Mouse (Mus musculus): ENCODE results near the gene Cryz. TPM values are rescaled to one million over a fixed set of nuclear protein-coding genes. Genes with fewer than 3 reads are reported as not detected.

The Cryz gene
- polyA plus RNA-seq, 1 experiment from 2014 or later: 17.4 TPM

DNA sequence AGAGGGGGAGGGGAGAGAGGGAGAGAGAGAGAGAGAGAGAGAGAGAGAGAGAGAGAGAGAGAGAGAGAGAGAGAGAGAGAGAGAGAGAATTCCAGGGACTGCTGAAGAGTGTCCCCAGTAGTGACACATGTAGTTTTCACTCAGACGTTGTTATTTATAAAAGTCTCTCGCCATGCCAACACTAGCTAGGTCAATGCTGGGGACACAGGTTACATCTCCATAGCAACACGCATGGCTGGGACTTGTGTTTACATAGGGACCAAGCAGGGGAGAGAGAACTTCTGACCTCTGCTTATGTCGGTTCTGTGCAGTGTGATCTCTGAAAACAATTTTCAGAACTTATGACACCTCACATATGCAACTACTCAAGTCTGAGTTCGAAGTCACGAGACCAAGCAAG is 57.8 kb downstream of the Cryz start:
- Histone ChIP-seq H3K36me3 (no peaks in the 10 kb centered on the region), H3K4me2 (replicated peaks) (no peak overlapping the region), H3K9ac (replicated peaks) (no peak overlapping the region), H3K4me1 (peaks cover 7% of the 10 kb centered on the region; the same call in 1 of the 2 replicates), H3K27ac (replicated peaks) (no peak overlapping the region), H3K4me3 (no peak overlapping the region), H3K27me3 (no peaks in the 10 kb centered on the region), H3K9me3 (no peaks in the 10 kb centered on the region)
- no peak for ATAC-seq (ENCODE audit: low FRiP score, low read depth)
- WGBS: 70% methylated on average over 6 of the region's 6 CpGs

GRCm38 (mm10) chr3:154654901-154655300 is 58.4 kb downstream of the Cryz start:
- Histone ChIP-seq H3K4me1 (peaks cover 5% of the 10 kb centered on the region; the same call in 1 of the 2 replicates), H3K9me3 (no peaks in the 10 kb centered on the region), H3K4me2 (replicated peaks) (no peak overlapping the region), H3K36me3 (no peaks in the 10 kb centered on the region), H3K27ac (replicated peaks) (no peak overlapping the region), H3K9ac (replicated peaks) (no peak overlapping the region), H3K4me3 (no peak overlapping the region), H3K27me3 (no peaks in the 10 kb centered on the region)
- no peak for ATAC-seq (ENCODE audit: low FRiP score, low read depth)
- 77% methylated on average over 12 of the region's 12 CpGs for WGBS

GRCm38 (mm10) chr3:154655711-154656110 is 59.2 kb downstream of the Cryz start:
- 91% methylated on average over 5 of the region's 5 CpGs for WGBS
- Histone ChIP-seq H3K36me3 (no peaks in the 10 kb centered on the region), H3K27me3 (no peaks in the 10 kb centered on the region), H3K27ac (replicated peaks) (no peak overlapping the region), H3K9ac (replicated peaks) (no peak overlapping the region), H3K4me3 (no peak overlapping the region), H3K4me2 (replicated peaks) (no peak overlapping the region), H3K9me3 (no peaks in the 10 kb centered on the region), H3K4me1 (0 out of 2 replicates have a peak, but pooled peaks cover 3% of the 10 kb centered on the region)
- no peak for ATAC-seq (ENCODE audit: low FRiP score, low read depth)

GRCm38 (mm10) chr3:154663545-154663944 is 67.0 kb downstream of the Cryz start, which contains the start of gene Erich3:
Gene Erich3 (plus strand): TSS chr3:154663859.
- Histone ChIP-seq H3K36me3 (no peaks in the 10 kb centered on the region), H3K9me3 (no peaks in the 10 kb centered on the region), H3K27ac (replicated peaks) (peak within 1 kb of the TSS; percentile 69), H3K4me2 (replicated peaks) (peak within 1 kb of the TSS; percentile 74), H3K9ac (replicated peaks) (peak within 1 kb of the TSS; percentile 56), H3K27me3 (peaks cover 23% of the 10 kb centered on the region), H3K4me1 (peaks cover 18% of the 10 kb centered on the region), H3K4me3 (peak within 1 kb of the TSS; percentile 46)
- no peak; the same call in none of the 2 replicates for ATAC-seq (ENCODE audit: low FRiP score, low read depth)
- 26% methylated on average over 7 of the region's 7 CpGs for WGBS

DNA sequence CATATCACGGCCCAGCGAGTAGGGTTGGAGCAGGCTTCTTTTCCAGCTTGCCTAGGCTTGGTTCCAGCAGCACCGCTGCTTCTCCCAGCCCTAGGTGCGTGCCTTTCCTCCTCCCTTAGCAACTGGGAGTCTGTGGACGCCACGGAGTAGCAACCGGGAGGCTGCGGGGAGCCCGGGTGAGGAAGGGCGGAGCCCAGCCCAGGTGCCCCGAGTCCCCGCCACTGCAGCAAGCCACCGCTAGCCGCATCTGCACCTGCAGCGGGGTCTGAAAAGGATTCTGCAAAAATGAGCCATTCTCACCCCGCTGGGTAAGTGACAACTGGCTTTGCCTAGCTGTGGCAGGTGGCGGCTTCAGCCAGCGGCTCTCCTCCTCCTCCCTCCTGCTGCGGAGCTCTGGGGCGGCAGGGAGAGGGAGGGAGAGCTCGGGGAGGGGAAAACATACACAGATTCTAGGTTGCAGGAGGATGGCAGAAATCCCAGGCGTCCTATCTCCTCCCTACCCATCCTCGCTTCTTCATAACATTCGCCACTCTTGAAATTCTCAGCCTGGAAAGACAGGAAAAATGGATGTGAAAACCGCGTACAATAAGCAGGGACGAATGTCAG is 67.6 kb downstream of the Cryz start:
- Histone ChIP-seq H3K4me3 (peak overlapping the region; percentile 46), H3K27me3 (peaks cover 23% of the 10 kb centered on the region), H3K9me3 (no peaks in the 10 kb centered on the region), H3K4me2 (replicated peaks) (peak overlapping the region; percentile 74), H3K4me1 (peaks cover 18% of the 10 kb centered on the region), H3K9ac (replicated peaks) (peak overlapping the region; percentile 56), H3K27ac (replicated peaks) (peak overlapping the region; percentile 69), H3K36me3 (no peaks in the 10 kb centered on the region)
- WGBS: 3% methylated on average over 24 of the region's 27 CpGs
- peak; percentile 90 for ATAC-seq (ENCODE audit: low FRiP score, low read depth)

GRCm38 (mm10) chr3:154664636-154665035 is 68.1 kb downstream of the Cryz start:
- peaks cover 18% of the 10 kb centered on the region for H3K4me1 ChIP-seq
- 41% methylated on average over 4 of the region's 4 CpGs for WGBS
- no peaks in the 10 kb centered on the region for H3K9me3 ChIP-seq
- ATAC-seq (ENCODE audit: low FRiP score, low read depth): no peak
- H3K27me3 ChIP-seq: peaks cover 23% of the 10 kb centered on the region
- H3K36me3 ChIP-seq: no peaks in the 10 kb centered on the region
- peak overlapping the region; percentile 74 for H3K4me2 ChIP-seq (replicated peaks)
- H3K4me3 ChIP-seq: peak overlapping the region; percentile 46
- peak overlapping the region; percentile 56; the same call in 1 of the 2 replicates for H3K9ac ChIP-seq (replicated peaks)
- peak overlapping the region; percentile 69; the same call in 1 of the 2 replicates for H3K27ac ChIP-seq (replicated peaks)

- ATAC-seq (ENCODE audit: low FRiP score, low read depth): no peak
- Histone ChIP-seq H3K4me3 (no peak overlapping the region), H3K27me3 (peaks cover 12% of the 10 kb centered on the region; the same call in 1 of the 2 replicates), H3K4me1 (peaks cover 17% of the 10 kb centered on the region), H3K9ac (replicated peaks) (no peak overlapping the region), H3K27ac (replicated peaks) (no peak overlapping the region), H3K9me3 (no peaks in the 10 kb centered on the region), H3K4me2 (replicated peaks) (no peak overlapping the region), H3K36me3 (no peaks in the 10 kb centered on the region)
- 93% methylated on average over 3 of the region's 3 CpGs for WGBS
Measured at GRCm38 (mm10) chr3:154668485-154668884, 72.0 kb downstream of the Cryz start.

DNA sequence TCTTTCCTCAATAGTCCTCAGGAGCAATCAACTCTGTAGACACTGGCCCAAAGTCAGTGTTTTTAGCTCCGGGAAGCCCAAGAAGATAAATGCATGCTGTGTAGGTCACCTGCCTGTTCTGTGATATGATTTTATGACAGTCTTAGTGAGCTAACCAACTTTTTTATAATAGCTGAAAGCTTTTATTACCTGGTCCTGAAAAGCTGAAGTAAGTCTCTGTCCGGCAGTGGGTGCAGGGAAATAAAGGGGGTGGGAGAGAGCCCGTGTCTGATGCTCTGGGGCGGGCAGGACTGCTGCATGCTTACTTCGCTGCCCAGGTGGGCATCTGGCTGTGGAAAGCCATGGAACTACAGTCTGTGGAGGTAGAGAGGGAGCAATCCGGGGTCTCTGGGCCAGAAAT is 74.1 kb downstream of the Cryz start:
- Histone ChIP-seq H3K36me3 (no peaks in the 10 kb centered on the region), H3K9me3 (no peaks in the 10 kb centered on the region)

GRCm38 (mm10) chr3:154671013-154671412 is 74.5 kb downstream of the Cryz start:
- peaks cover 5% of the 10 kb centered on the region; the same call in 1 of the 2 replicates for H3K4me1 ChIP-seq
- H3K4me3 ChIP-seq: no peak overlapping the region
- H3K27me3 ChIP-seq: no peaks in the 10 kb centered on the region
- H3K4me2 ChIP-seq (replicated peaks): no peak overlapping the region
- WGBS: 72% methylated on average over 5 of the region's 5 CpGs
- H3K36me3 ChIP-seq: no peaks in the 10 kb centered on the region
- H3K9me3 ChIP-seq: no peaks in the 10 kb centered on the region
- H3K27ac ChIP-seq (replicated peaks): no peak overlapping the region
- no peak overlapping the region for H3K9ac ChIP-seq (replicated peaks)
- no peak; the same call in 1 of the 2 replicates for ATAC-seq (ENCODE audit: low FRiP score, low read depth)

More for the DNA sequence above, 74.1 kb downstream of the Cryz start:
- H3K27me3 ChIP-seq: no peaks in the 10 kb centered on the region
- no peak overlapping the region for H3K4me2 ChIP-seq (replicated peaks)
- ATAC-seq (ENCODE audit: low FRiP score, low read depth): no peak
- no peak overlapping the region for H3K9ac ChIP-seq (replicated peaks)
- H3K4me3 ChIP-seq: no peak overlapping the region
- no peak overlapping the region for H3K27ac ChIP-seq (replicated peaks)
- WGBS: 90% methylated on average over 6 of the region's 6 CpGs
- H3K4me1 ChIP-seq: peaks cover 5% of the 10 kb centered on the region; the same call in 1 of the 2 replicates

Other genes starting within 250 kb of the Cryz start
- 15.3 and 17.1 TPM in 2 replicates for gene Tyw3, start 393 bp downstream of the Cryz start, polyA plus RNA-seq (2016; fragmentation: Nextera tagmentation; extraction: Ambion mirVana)
- 0.77 and 1.7 TPM in 2 replicates for gene Erich3, start 67.1 kb downstream of the Cryz start, polyA plus RNA-seq (2016; fragmentation: Nextera tagmentation; extraction: Ambion mirVana)

Measured in midbrain, embryonic 12.5 days (tissue).